Mouse (Mus musculus): ENCODE results near the gene Gm11596. TPM values are rescaled to one million over a fixed set of nuclear protein-coding genes. Genes with fewer than 3 reads are reported as not detected.
"Not testable (repeated sequence)": the region's sequence is repeated elsewhere in the genome, so short reads cannot be mapped to it uniquely, and the experiment has no call there.

Gm11596 gene
- total RNA-seq (2021), result not detected
- long read RNA-seq, experiment 1, result 0 reads
- long read RNA-seq, experiment 2, result 0 reads

DNA sequence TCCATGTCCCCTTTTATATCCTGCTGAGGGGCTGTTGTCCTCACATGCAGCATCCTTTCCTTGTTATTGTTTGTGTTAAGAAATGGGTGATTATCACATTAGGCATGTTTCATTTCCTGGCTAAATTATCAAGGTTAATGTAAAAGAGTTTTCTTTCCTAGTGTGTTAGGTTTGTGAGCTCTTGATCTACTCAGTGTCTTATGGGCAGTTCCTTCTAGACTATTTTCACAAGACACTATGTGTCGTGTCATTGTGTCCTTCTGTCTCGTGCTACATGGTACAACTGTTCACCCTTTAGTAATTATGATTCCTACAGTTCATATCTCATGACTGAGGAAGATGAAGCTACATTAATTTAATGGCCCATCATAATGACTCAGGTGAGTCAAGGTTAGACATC, at the start of gene Gm11596:
Gene Gm11596 (minus strand): TSS at position 101 of the 400 bp plus-strand sequence.
- DNase-seq, result no peak

DNA sequence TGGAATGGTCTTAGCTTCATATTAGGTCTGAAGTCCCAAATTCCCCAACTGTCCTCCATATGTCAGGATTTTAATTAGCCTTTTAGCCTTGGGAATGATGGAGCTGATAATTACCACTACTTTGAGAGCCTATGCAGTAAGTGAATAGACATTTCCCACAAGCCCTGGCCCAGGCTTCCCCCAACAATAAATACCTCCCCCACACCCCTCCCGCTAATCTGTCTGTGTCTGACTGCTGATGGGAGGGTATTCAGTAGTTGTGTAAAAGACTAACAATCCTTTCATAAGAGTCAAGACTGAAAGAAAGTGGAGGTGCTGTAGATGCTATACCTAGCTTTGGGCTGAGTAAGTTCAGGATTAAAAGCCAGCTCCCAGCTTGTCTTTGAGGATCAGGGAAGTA, 48.9 kb upstream of the Gm11596 start:
- DNase-seq, result no peak

DNA sequence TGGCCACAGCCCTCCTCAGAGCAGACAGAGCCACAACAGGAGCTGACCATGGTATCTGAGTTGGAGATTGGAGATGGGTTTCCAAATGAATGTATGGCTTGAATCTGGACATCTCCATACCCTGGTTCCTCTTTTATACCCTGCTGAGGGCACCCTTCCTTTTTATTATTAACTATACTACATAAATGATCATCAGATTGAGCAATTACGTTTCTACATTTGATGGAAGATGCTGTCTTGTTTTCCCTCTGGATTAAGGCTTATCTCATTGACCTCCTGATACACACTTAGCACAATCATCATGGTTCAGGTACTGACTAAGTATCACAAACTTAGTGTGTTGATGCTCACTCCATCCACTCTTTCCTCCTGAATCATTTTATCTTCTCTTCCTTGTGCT, 44.7 kb upstream of the Gm11596 start, which contains the start of gene 2300003K06Rik:
Gene 2300003K06Rik (minus strand): TSS at position 101 of the 400 bp plus-strand sequence.
- no peak for DNase-seq

DNA sequence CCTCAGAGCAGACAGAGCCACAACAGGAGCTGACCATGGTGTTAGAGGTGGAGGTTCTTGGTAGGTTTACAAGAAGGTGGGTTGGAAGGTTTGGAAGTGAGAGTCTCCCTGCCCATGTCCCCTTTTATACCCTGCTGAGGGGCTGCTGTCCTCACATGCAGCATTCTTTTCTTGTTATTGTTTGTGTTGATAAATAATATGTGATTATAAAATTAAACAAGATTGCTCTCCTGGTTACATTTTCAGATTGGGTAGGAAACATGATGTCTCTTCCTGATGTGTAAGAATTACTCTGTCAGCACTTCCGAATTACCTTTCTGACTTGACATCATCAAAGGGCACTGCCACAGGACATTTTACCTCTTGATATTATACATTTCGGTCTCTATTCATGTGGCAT, 22.3 kb upstream of the Gm11596 start, which contains the start of gene Gm11564:
Gene Gm11564 (minus strand): TSS at position 101 of the 400 bp plus-strand sequence.
- not testable (repeated sequence) for DNase-seq

DNA sequence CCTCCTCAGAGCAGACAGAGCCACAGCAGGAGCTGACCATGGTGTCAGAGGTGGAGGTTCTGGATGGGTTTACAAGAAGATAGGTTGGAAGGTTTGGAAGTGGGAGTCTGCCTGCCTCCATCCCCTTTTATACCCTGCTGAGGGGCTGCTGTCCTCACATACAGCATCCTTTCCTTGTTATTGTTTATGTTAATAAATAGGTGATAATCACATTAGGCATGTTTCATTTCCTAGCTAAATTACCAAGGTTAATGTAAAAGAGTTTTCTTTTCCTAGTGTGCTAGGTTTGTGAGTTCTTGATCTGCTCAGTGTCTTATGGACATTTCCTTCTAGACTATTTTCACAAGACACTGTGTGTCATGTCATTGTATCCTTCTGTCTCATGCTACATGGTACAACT, 16.5 kb upstream of the Gm11596 start, which contains the start of gene Krtap4-13:
Gene Krtap4-13 (minus strand): TSS at position 101 of the 400 bp plus-strand sequence.
- not testable (repeated sequence) for DNase-seq

DNA sequence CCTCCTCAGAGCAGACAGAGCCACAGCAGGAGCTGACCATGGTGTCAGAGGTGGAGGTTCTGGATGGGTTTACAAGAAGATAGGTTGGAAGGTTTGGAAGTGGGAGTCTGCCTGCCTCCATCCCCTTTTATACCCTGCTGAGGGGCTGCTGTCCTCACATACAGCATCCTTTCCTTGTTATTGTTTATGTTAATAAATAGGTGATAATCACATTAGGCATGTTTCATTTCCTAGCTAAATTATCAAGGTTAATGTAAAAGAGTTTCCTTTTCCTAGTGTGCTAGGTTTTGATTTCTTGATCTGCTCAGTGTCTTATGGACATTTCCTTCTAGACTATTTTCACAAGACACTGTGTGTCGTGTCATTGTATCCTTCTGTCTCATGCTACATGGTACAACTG, 11.1 kb upstream of the Gm11596 start, which contains the start of gene Gm11554:
Gene Gm11554 (minus strand): TSS at position 101 of the 400 bp plus-strand sequence.
- DNase-seq, result not testable (repeated sequence)

DNA sequence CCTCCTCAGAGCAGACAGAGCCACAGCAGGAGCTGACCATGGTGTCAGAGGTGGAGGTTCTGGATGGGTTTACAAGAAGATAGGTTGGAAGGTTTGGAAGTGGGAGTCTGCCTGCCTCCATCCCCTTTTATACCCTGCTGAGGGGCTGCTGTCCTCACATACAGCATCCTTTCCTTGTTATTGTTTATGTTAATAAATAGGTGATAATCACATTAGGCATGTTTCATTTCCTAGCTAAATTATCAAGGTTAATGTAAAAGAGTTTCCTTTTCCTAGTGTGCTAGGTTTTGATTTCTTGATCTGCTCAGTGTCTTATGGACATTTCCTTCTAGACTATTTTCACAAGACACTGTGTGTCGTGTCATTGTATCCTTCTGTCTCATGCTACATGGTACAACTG, 5.6 kb upstream of the Gm11596 start, which contains the start of gene Gm11569:
Gene Gm11569 (minus strand): TSS at position 101 of the 400 bp plus-strand sequence.
- DNase-seq, result not testable (repeated sequence)

DNA sequence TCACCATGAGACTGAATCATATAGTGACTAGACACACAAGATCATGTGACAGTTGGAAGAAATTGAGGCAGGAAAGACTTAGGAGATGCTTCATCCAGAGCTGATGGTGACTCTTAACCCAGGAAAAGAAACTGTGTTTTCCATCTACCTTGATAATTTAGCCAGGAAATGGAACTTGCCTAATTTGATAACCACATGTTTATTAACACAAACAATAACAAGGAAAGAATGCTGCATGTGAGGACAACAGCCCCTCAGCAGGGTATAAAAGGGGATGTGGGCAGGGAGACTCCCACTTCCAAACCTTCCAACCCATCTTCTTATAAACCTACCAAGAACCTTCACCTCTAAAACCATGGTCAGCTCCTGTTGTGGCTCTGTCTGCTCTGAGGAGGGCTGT, 8.4 kb downstream of the Gm11596 start, which contains the start of gene Krtap4-9:
Gene Krtap4-9 (plus strand): TSS at position 301 of the 400 bp plus-strand sequence.
- DNase-seq, result not testable (repeated sequence)

DNA sequence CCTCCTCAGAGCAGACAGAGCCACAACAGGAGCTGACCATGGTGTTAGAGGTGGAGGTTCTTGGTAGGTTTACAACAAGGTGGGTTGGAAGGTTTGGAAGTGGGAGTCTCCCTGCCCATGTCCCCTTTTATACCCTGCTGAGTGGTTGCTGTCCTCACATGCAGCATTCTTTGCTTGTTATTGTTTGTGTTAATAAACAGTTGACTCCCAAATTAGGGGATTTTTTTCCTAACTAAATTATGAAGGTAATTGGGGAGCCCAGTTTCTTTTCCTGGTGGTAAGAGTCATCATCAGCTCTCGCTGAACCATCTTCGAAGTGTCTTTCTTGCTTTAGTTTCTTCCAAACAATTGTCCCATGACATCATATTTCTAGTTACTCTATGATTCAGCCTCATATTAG, 12.7 kb downstream of the Gm11596 start, which contains the start of gene Krtap4-8:
Gene Krtap4-8 (minus strand): TSS at position 101 of the 400 bp plus-strand sequence.
- no peak for DNase-seq

DNA sequence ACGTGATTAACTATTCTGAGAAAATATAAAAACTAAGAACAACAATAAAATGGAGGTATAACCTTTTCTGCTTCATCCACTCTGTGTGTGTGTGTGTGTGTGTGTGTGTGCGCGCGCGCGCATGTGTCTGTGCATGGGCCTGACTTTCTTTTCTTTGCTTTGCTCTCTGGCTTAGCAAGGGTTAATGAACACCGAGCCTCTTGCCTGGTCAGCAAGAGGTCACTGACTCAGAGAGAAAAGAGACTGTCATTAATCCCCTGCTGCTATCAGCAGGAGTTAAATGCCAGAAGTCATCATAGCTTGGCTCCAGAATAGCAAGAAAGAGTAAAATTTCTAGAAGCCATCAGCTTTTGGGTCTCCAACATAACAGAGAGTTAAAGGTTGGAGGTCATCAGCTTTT, 14.9 kb downstream of the Gm11596 start:
- DNase-seq, result no peak

DNA sequence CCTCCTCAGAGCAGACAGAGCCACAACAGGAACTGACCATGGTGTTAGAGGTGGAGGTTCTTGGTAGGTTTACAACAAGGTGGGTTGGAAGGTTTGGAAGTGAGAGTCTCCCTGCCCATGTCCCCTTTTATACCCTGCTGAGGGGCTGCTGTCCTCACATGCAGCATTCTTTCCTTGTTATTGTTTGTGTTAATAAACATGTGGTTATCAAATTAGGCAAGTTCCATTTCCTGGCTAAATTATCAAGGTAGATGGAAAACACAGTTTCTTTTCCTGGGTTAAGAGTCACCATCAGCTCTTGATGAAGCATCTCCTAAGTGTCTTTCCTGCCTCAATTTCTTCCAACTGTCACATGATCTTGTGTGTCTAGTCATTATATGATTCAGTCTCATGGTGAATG, 20.5 kb downstream of the Gm11596 start, which contains the start of gene Gm11595:
Gene Gm11595 (minus strand): TSS at position 101 of the 400 bp plus-strand sequence.
- not testable (repeated sequence) for DNase-seq

DNA sequence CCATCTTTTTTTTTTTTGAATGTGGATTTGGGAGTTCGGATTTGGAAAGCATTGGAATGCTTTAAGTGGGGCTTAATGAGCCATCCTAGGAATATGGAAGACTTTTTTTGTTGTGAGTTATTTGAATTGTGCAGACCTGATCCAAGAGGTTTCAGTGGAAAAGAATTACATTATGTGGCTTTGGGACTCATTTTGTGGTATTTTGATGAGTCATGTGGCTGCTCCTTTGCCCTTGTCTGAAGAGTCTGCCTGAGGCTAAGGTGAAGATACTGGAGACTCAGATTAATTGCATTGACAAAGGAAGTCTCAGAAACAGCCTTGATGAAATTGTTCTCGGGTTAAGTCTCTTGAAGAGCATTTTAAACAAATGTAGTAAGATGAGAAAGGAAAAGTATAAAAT, 24.9 kb downstream of the Gm11596 start:
- DNase-seq, result no peak

DNA sequence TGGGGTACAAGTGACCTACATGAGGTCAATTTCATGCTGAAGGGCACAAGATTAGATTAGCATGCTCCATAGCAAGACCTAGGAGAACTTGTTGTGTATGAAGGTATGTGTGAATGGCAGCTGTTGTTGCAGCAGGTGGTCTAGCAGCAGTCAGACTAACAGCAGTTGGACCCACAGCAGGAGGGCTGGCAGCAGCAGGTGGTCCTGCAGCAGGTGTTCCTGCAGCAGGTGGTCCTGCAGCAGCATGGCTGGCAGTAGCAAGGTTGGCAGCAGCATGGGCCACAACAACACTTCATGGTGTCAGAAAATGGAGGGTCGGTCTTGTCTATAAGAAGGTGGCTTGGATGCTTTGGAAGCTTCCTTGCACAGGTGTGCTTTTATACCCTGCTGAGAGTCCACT, 34.4 kb downstream of the Gm11596 start:
- DNase-seq, result no peak

DNA sequence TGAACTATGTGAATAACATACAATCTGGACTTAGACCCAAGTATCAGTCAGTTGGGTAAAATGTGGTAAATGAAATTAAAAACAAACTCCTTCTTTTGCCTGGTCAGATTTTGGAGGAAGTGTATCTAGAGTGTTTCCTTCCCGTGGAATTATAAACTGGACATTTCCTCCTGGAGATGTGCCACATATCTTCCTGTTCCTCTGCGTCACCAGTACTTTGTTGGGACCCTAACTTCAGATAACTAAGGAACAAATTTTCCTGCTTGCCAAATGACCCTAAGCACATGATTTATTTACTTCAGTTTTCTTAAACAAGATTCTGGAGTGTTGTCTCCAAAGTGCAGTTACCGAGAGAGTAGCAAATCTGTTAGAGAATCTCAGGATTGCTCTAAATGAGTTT, 49.3 kb downstream of the Gm11596 start:
- no peak for DNase-seq

Other genes with a start within 250 kb of the Gm11596 start
- gene Krtap3-3, start 242.6 kb downstream of the Gm11596 start, total RNA-seq (2021), result not detected
- gene Krtap3-2, start 236.6 kb downstream of the Gm11596 start, total RNA-seq (2021), result not detected
- not detected for gene Gm11939, start 234.0 kb downstream of the Gm11596 start, total RNA-seq (2021)
- gene Krtap3-1, start 226.8 kb downstream of the Gm11596 start, total RNA-seq (2021), result not detected
- gene Krtap1-5, start 212.5 kb downstream of the Gm11596 start, total RNA-seq (2021), result not detected
- gene Krtap1-4, start 209.8 kb downstream of the Gm11596 start, total RNA-seq (2021), result not detected
- gene Krtap1-3, start 202.1 kb downstream of the Gm11596 start, total RNA-seq (2021), result not detected
- not detected for gene Krtap9-3, start 195.4 kb downstream of the Gm11596 start, total RNA-seq (2021)
- not detected for gene Gm11938, start 190.2 kb downstream of the Gm11596 start, total RNA-seq (2021)
- not detected for gene Gm11937, start 183.3 kb downstream of the Gm11596 start, total RNA-seq (2021)
- not detected for gene Krtap2-4, start 178.6 kb downstream of the Gm11596 start, total RNA-seq (2021)
- not detected for gene Gm11562, start 173.0 kb downstream of the Gm11596 start, total RNA-seq (2021)
- not detected for gene Krtap4-1, start 165.2 kb downstream of the Gm11596 start, total RNA-seq (2021)
- not detected for gene Krtap4-2, start 158.4 kb downstream of the Gm11596 start, total RNA-seq (2021)
- not detected for gene Krtap4-7, start 149.4 kb downstream of the Gm11596 start, total RNA-seq (2021)
- gene Gm11555, start 143.2 kb downstream of the Gm11596 start, total RNA-seq (2021), result not detected
- gene Gm11563, start 134.5 kb downstream of the Gm11596 start, total RNA-seq (2021), result not detected
- not detected for gene Krtap4-6, start 127.5 kb downstream of the Gm11596 start, total RNA-seq (2021)
- gene Gm14190, start 102.7 kb downstream of the Gm11596 start, total RNA-seq (2021), result not detected
- not detected for gene Gm14180, start 59.2 kb downstream of the Gm11596 start, total RNA-seq (2021)
- not detected for gene Gm11595, start 20.6 kb downstream of the Gm11596 start, total RNA-seq (2021)
- not detected for gene Krtap4-8, start 12.8 kb downstream of the Gm11596 start, total RNA-seq (2021)
- not detected for gene Krtap4-9, start 8.3 kb downstream of the Gm11596 start, total RNA-seq (2021)
- not detected for gene Gm11569, start 5.5 kb upstream of the Gm11596 start, total RNA-seq (2021)
- not detected for gene Gm11554, start 11.0 kb upstream of the Gm11596 start, total RNA-seq (2021)
- not detected for gene Krtap4-13, start 16.4 kb upstream of the Gm11596 start, total RNA-seq (2021)
- not detected for gene Gm11564, start 22.2 kb upstream of the Gm11596 start, total RNA-seq (2021)
- not detected for gene 2300003K06Rik, start 44.6 kb upstream of the Gm11596 start, total RNA-seq (2021)
- not detected for gene Krtap4-16, start 58.1 kb upstream of the Gm11596 start, total RNA-seq (2021)
- not detected for gene Gm11568, start 64.5 kb upstream of the Gm11596 start, total RNA-seq (2021)
- gene Gm11559, start 71.0 kb upstream of the Gm11596 start, total RNA-seq (2021), result not detected
- gene Krtap9-1, start 79.9 kb upstream of the Gm11596 start, total RNA-seq (2021), result not detected
- not detected for gene Gm11567, start 85.7 kb upstream of the Gm11596 start, total RNA-seq (2021)
- gene Krtap31-1, start 114.5 kb upstream of the Gm11596 start, total RNA-seq (2021), result not detected
- not detected for gene Gm11565, start 121.3 kb upstream of the Gm11596 start, total RNA-seq (2021)
- gene Krtap31-2, start 142.8 kb upstream of the Gm11596 start, total RNA-seq (2021), result not detected
- not detected for gene Krtap9-5, start 155.0 kb upstream of the Gm11596 start, total RNA-seq (2021)
- not detected for gene Krtap29-1, start 185.6 kb upstream of the Gm11596 start, total RNA-seq (2021)
- not detected for gene Krtap16-1, start 193.1 kb upstream of the Gm11596 start, total RNA-seq (2021)
- gene Krtap17-1, start 200.5 kb upstream of the Gm11596 start, total RNA-seq (2021), result not detected
- gene Krt33a, start 222.7 kb upstream of the Gm11596 start, total RNA-seq (2021), result not detected
- not detected for gene Krt33b, start 236.4 kb upstream of the Gm11596 start, total RNA-seq (2021)
- gene Krt34, start 248.1 kb upstream of the Gm11596 start, total RNA-seq (2021), result not detected

Measured in heart, adult 18-20 months (tissue).